Mouse (Mus musculus) urinary bladder, postnatal 10 days (tissue): ENCODE results near the gene Cebpz.

Experiments
- DNase-seq: peaks from one replicate; pipeline ENCODE4 v3.0.0; 2022; ENCODE audit warnings: low spot score

The Cebpz gene

GRCm38 (mm10) chr17:78895394-78895793 lies 41.5 kb downstream of the Cebpz start:
- no peak for DNase-seq

GRCm38 (mm10) chr17:78894991-78895390 lies 41.9 kb downstream of the Cebpz start:
- DNase-seq = no peak

GRCm38 (mm10) chr17:78891020-78891419 lies 45.8 kb downstream of the Cebpz start:
- no peak for DNase-seq

- DNase-seq = no peak
These were observed 47.7 kb downstream of the Cebpz start for GRCm38 (mm10) chr17:78889184-78889583.

GRCm38 (mm10) chr17:78888554-78888953 lies 48.3 kb downstream of the Cebpz start:
- no peak for DNase-seq

- DNase-seq = no peak
These were observed 51.4 kb downstream of the Cebpz start for GRCm38 (mm10) chr17:78885286-78886065.

- no peak for DNase-seq
These were observed 53.6 kb downstream of the Cebpz start for GRCm38 (mm10) chr17:78883291-78883690.

- DNase-seq = peak; percentile 39
These were observed 54.3 kb downstream of the Cebpz start, which contains the start of gene Eif2ak2 for GRCm38 (mm10) chr17:78882401-78883112. Gene Eif2ak2 (minus strand): TSS chr17:78882573.

- DNase-seq = no peak
These were observed 55.0 kb downstream of the Cebpz start for GRCm38 (mm10) chr17:78881878-78882304.

GRCm38 (mm10) chr17:78873886-78874285 lies 63.0 kb downstream of the Cebpz start:
- DNase-seq = no peak
